Mouse (Mus musculus) embryonic fibroblast, embryonic 13.5 days (primary cell): ENCODE measurements at regions not wholly inside any gene's neighbourhood (a gene's known extent, or its start where the extent isn't known, plus 50 kb on each side); places are given as distances from the start of the nearest gene placed in this dataset.

Source experiments
- CTCF ChIP-seq: IDR thresholded peaks from 2 replicates; pipeline ENCODE4 v1.5.1; 2011; ENCODE audit warnings: mild to moderate bottlenecking, control low read depth, low read length, moderate library complexity, borderline replicate concordance; ENCODE audit not compliant: insufficient read depth
- POLR2A ChIP-seq: IDR thresholded peaks from 2 replicates; pipeline ENCODE4 v1.6.1; 2011; ENCODE audit warnings: low read depth, mild to moderate bottlenecking, control low read depth, low read length, moderate library complexity

GRCm38 (mm10) chr6:117611965-117612364, 229.0 kb upstream of the Zfp637 start:
- TF ChIP-seq CTCF (no peak), POLR2A (no peak)
